Mouse (Mus musculus) gastrocnemius, adult 2 months (tissue): ENCODE results near the gene Gm11938. TPM values are rescaled to one million over a fixed set of nuclear protein-coding genes. Genes with fewer than 3 reads are reported as not detected.
"Not testable (repeated sequence)": the region's sequence is repeated elsewhere in the genome, so short reads cannot be mapped to it uniquely, and the experiment has no call there.

Experiments used
- DNase-seq: peaks from one replicate; pipeline ENCODE4 v3.0.0; 2022
- H3K27ac ChIP-seq: fragments of 200-600 bp; 2 replicates; pipeline ENCODE4 v1.8.1; 2022; ENCODE audit warnings: mild to moderate bottlenecking
- H3K4me3 ChIP-seq: fragments of 200-600 bp; 2 replicates; pipeline ENCODE4 v1.8.1; 2022; ENCODE audit warnings: mild to moderate bottlenecking, moderate library complexity
- CTCF ChIP-seq: fragments of 200-600 bp; IDR thresholded peaks from 2 replicates; pipeline ENCODE4 v1.8.1; 2022; ENCODE audit warnings: antibody characterized with exemption, mild to moderate bottlenecking, moderate library complexity
- intact Hi-C: fragments of 180-260 bp; cut with DNase I; formaldehyde crosslinking; loops from one replicate; pipeline ENCODE4 v1.15.1; 2025
- total RNA-seq, 2 experiments: library from RNA; stranded (reverse); gene quantifications; 2 replicates each; pipeline ENCODE4 v1.2.3; 2021

Gm11938 gene
- total RNA-seq, 2 experiments from 2014 or later = not detected

- no peak for TF ChIP-seq CTCF
- intact Hi-C loops = no loop called here
- no peak for DNase-seq
- Histone ChIP-seq H3K4me3 (no peak overlapping the region), H3K27ac (no peak overlapping the region)
Observed at GRCm38 (mm10) chr11:99609126-99609525, 6.0 kb upstream of the Gm11938 start.

GRCm38 (mm10) chr11:99597742-99598141 lies 5.4 kb downstream of the Gm11938 start, which contains the start of gene Krtap9-3:
Gene Krtap9-3, minus strand, starts transcription at chr11:99598105.
- intact Hi-C loops, H3K4me3 ChIP-seq, H3K27ac ChIP-seq, DNase-seq: not testable (repeated sequence)

GRCm38 (mm10) chr11:99590981-99591380 lies 12.1 kb downstream of the Gm11938 start, which contains the start of gene Krtap1-3:
Gene Krtap1-3, minus strand, starts transcription at chr11:99591339.
- TF ChIP-seq CTCF = no peak
- no peak within 1 kb of the TSS for H3K27ac ChIP-seq
- no peak within 1 kb of the TSS for H3K4me3 ChIP-seq
- intact Hi-C loops = no loop called here
- DNase-seq = no peak

GRCm38 (mm10) chr11:99585096-99585495 lies 18.0 kb downstream of the Gm11938 start:
- intact Hi-C loops = no loop called here
- TF ChIP-seq CTCF = no peak
- no peak overlapping the region for H3K27ac ChIP-seq
- no peak overlapping the region for H3K4me3 ChIP-seq
- DNase-seq = no peak

- no peak within 1 kb of the TSS for H3K4me3 ChIP-seq
- no peak for DNase-seq
- intact Hi-C loops = no loop called here
- TF ChIP-seq CTCF = no peak
- no peak within 1 kb of the TSS for H3K27ac ChIP-seq
Observed at GRCm38 (mm10) chr11:99583245-99583704, 19.8 kb downstream of the Gm11938 start, which contains the start of gene Krtap1-4. Gene Krtap1-4, minus strand, starts transcription at chr11:99583654.

- no peak overlapping the region for H3K4me3 ChIP-seq
- intact Hi-C loops = no loop called here
- no peak overlapping the region for H3K27ac ChIP-seq
- TF ChIP-seq CTCF = no peak
- no peak for DNase-seq
Observed at GRCm38 (mm10) chr11:99581564-99581963, 21.5 kb downstream of the Gm11938 start.

GRCm38 (mm10) chr11:99581051-99581450 lies 22.1 kb downstream of the Gm11938 start:
- TF ChIP-seq CTCF = no peak

GRCm38 (mm10) chr11:99580636-99581035 lies 22.5 kb downstream of the Gm11938 start, which contains the start of gene Krtap1-5:
Gene Krtap1-5, minus strand, starts transcription at chr11:99581016.
- no peak for TF ChIP-seq CTCF
- Histone ChIP-seq H3K4me3 (no peak within 1 kb of the TSS), H3K27ac (no peak within 1 kb of the TSS)
- no peak for DNase-seq
- intact Hi-C loops = no loop called here

More at GRCm38 (mm10) chr11:99581051-99581450, 22.1 kb downstream of the Gm11938 start:
- no peak for DNase-seq
- Histone ChIP-seq H3K27ac (no peak overlapping the region), H3K4me3 (no peak overlapping the region)
- intact Hi-C loops = no loop called here

GRCm38 (mm10) chr11:99574106-99574505 lies 29.0 kb downstream of the Gm11938 start:
- TF ChIP-seq CTCF = peak; percentile 87
- Histone ChIP-seq H3K27ac (no peak overlapping the region), H3K4me3 (peak overlapping the region; percentile 19; the same call in 1 of the 2 replicates)
- peak; percentile 59 for DNase-seq
- intact Hi-C loops = loop anchor here (10.0 kb wide), 1 partner anchor 109 kb away; no protein-coding TSS in a partner anchor

- no peak for DNase-seq
- Histone ChIP-seq H3K27ac (no peak overlapping the region), H3K4me3 (no peak overlapping the region)
- TF ChIP-seq CTCF = no peak
- intact Hi-C loops = loop anchor here (10.0 kb wide), 1 partner anchor 108 kb away; no protein-coding TSS in a partner anchor
Observed at GRCm38 (mm10) chr11:99573164-99573563, 29.9 kb downstream of the Gm11938 start.

- Histone ChIP-seq H3K4me3 (no peak within 1 kb of the TSS), H3K27ac (no peak within 1 kb of the TSS)
- TF ChIP-seq CTCF = no peak
- intact Hi-C loops = no loop called here
- no peak for DNase-seq
Observed at GRCm38 (mm10) chr11:99566530-99566929, 36.6 kb downstream of the Gm11938 start, which contains the start of gene Krtap3-1. Gene Krtap3-1, minus strand, starts transcription at chr11:99566630.

- no peak overlapping the region for H3K4me3 ChIP-seq
- intact Hi-C loops = no loop called here
- TF ChIP-seq CTCF = no peak
Observed at GRCm38 (mm10) chr11:99562580-99562979, 40.5 kb downstream of the Gm11938 start.

GRCm38 (mm10) chr11:99559366-99559765 lies 43.7 kb downstream of the Gm11938 start, which contains the start of gene Gm11939:
Gene Gm11939, minus strand, starts transcription at chr11:99559466.
- DNase-seq = no peak
- Histone ChIP-seq H3K4me3 (no peak within 1 kb of the TSS), H3K27ac (no peak within 1 kb of the TSS)
- intact Hi-C loops = no loop called here
- TF ChIP-seq CTCF = no peak

More at GRCm38 (mm10) chr11:99562580-99562979, 40.5 kb downstream of the Gm11938 start:
- DNase-seq = no peak
- no peak overlapping the region for H3K27ac ChIP-seq
